Mouse (Mus musculus): Measurements from ENCODE around the gene Gm14435.
"Not testable (repeated sequence)": the region's sequence is repeated elsewhere in the genome, so short reads cannot be mapped to it uniquely, and the experiment has no call there.

Gm14435 gene

DNA sequence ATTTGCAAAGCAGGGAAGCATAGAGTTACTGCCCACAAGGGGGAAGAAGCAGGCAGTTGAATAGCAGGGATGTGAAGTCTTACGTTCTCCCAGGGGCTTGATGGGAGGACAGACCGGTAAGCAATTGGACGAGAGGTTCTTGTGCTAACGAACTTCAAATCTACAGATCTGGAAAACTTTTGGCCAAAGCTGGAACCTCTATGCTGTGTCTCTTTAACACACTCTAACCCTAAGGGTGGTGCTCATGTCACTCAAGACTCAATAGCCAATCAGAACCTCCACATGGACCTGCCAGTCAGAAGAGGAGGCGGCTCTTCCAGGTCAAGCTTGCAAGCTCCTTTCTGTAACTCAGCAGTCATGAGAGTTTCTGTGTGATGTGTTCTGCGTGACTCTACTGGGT, at the start of gene Gm14435:
TSS of gene Gm14435 (plus strand) at position 301 of the 400 bp plus-strand sequence.
- DNase-seq (ENCODE audit: low spot score): not testable (repeated sequence)
